Mouse (Mus musculus) liver, adult 2 months (tissue): ENCODE results near the gene Slc5a11. TPM values are rescaled to one million over a fixed set of nuclear protein-coding genes. Genes with fewer than 3 reads are reported as not detected.

Source experiments
- DNase-seq: peaks from one replicate; pipeline ENCODE4 v3.0.0-alpha.2; 2011; ENCODE audit warnings: low read depth, low spot score; ENCODE audit errors: extremely low read depth
- H3K27ac ChIP-seq: fragments of 200-500 bp; replicated peaks from 2 replicates; pipeline ENCODE4 v1.5.1; 2012; ENCODE audit warnings: low read depth, mild to moderate bottlenecking, control low read depth, inconsistent platforms, low read length; ENCODE audit not compliant: insufficient read depth
- H3K27me3 ChIP-seq: fragments of 200-500 bp; 2 replicates; pipeline ENCODE4 v1.6.1; 2012; ENCODE audit warnings: mild to moderate bottlenecking, moderate library complexity, low read length, inconsistent platforms; ENCODE audit not compliant: control insufficient read depth, insufficient read depth
- H3K36me3 ChIP-seq: fragments of 200-500 bp; 2 replicates; pipeline ENCODE4 v1.6.1; 2012; ENCODE audit warnings: low read length, inconsistent platforms; ENCODE audit not compliant: control insufficient read depth, insufficient read depth
- H3K4me1 ChIP-seq: fragments of 200-500 bp; 2 replicates; pipeline ENCODE4 v1.6.1; 2011; ENCODE audit warnings: low read length; ENCODE audit not compliant: control insufficient read depth, insufficient read depth
- H3K4me3 ChIP-seq: fragments of 200-500 bp; 2 replicates; pipeline ENCODE4 v1.5.1; 2011; ENCODE audit warnings: low read depth, mild to moderate bottlenecking, control low read depth, low read length, moderate library complexity; ENCODE audit not compliant: insufficient read depth
- H3K79me2 ChIP-seq: fragments of 200-500 bp; 2 replicates; pipeline ENCODE4 v1.6.1; 2012; ENCODE audit warnings: inconsistent platforms, mild to moderate bottlenecking, low read length, moderate library complexity; ENCODE audit not compliant: control insufficient read depth, insufficient read depth
- H3K9ac ChIP-seq: fragments of 200-500 bp; 2 replicates; pipeline ENCODE4 v1.6.1; 2012; ENCODE audit warnings: low read depth, mild to moderate bottlenecking, control low read depth, inconsistent platforms, low read length
- CTCF ChIP-seq: fragments of 200-500 bp; IDR thresholded peaks from 2 replicates; pipeline ENCODE4 v1.5.1; 2011; ENCODE audit warnings: low read depth, low read length, control low read depth
- POLR2A ChIP-seq: fragments of 200-500 bp; IDR thresholded peaks from 2 replicates; pipeline ENCODE4 v1.6.1; 2011; ENCODE audit warnings: low read length, control low read depth; ENCODE audit not compliant: insufficient read depth; ENCODE audit errors: extremely low read depth
- whole genome bisulfite sequencing: fragments of 180-500 bp; shearing (Covaris S2); methylation state at CpG from one replicate; pipeline ENCODE4 v1.1.7; 2018; 5-methylcytosine and 5-hydroxymethylcytosine counted together
- polyA plus RNA-seq: library from polyadenylated mRNA; depleted of rRNA; stranded (reverse); fragments of >200 nt; gene quantifications from 2 replicates; pipeline ENCODE4 v1.2.3, GENCODE M21; 2012
- total RNA-seq: library from RNA; depleted of rRNA; stranded (reverse); fragments of >200 nt; gene quantifications from 2 replicates; pipeline ENCODE4 v1.2.3, GENCODE M21; 2014

Gene Slc5a11
- total and polyA plus RNA-seq, 2 experiments: 0.07 to 2.3 TPM

DNA sequence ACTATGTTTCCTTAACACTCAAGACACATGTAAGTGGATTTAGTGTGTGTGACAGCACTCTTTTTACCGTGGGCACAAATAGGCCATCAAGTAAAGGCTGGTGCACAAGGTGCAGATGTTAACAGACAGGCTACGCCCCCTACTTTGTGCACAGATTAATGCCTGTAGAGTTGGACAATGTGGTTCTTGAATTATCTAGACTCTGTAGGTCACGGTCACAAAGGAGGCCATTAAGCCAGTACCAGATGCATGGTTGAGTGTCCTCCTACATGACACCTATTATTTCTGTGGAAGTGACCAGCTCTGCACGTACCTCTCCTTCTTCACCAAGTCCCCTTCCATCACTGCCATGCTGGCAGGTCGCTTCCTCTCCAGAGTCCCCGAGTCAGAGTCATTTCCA, 81.5 kb downstream of the Slc5a11 start:
- peaks cover 42% of the 10 kb centered on the region for H3K36me3 ChIP-seq
- WGBS: 96% methylated on average over 6 of the region's 6 CpGs
- H3K4me3 ChIP-seq: no peak overlapping the region
- no peaks in the 10 kb centered on the region for H3K79me2 ChIP-seq
- TF ChIP-seq CTCF: no peak
- no peaks in the 10 kb centered on the region for H3K4me1 ChIP-seq
- no peak overlapping the region for H3K27ac ChIP-seq
- H3K9ac ChIP-seq: no peak overlapping the region
- DNase-seq: no peak
- H3K27me3 ChIP-seq: no peaks in the 10 kb centered on the region

DNA sequence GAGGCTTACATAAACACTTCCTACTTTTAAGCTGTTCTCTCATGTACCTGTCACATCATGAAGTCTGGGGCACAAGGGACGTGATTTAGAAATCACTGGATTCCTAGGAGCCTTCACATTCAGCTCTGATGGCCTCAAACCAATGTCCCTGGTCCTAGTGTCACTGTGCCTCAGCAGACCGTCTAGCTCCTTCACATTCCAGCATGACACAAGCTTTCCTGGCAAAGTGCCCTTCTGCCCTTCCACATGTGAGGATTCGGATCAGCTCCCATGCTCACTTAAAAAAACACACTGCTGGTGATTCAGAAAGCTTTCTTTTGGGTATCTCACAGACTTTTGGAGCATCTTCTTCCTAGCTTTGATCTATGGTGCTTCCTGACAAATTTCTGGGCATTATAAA, 83.6 kb downstream of the Slc5a11 start:
- WGBS: 65% methylated on average over 3 of the region's 3 CpGs
- Histone ChIP-seq H3K9ac (no peak overlapping the region), H3K36me3 (peaks cover 38% of the 10 kb centered on the region), H3K4me1 (no peaks in the 10 kb centered on the region), H3K27me3 (no peaks in the 10 kb centered on the region), H3K27ac (no peak overlapping the region), H3K4me3 (no peak overlapping the region), H3K79me2 (peaks cover 2% of the 10 kb centered on the region; the same call in 1 of the 2 replicates)
- DNase-seq: peak; percentile 11
- TF ChIP-seq POLR2A (no peak), CTCF (no peak)

DNA sequence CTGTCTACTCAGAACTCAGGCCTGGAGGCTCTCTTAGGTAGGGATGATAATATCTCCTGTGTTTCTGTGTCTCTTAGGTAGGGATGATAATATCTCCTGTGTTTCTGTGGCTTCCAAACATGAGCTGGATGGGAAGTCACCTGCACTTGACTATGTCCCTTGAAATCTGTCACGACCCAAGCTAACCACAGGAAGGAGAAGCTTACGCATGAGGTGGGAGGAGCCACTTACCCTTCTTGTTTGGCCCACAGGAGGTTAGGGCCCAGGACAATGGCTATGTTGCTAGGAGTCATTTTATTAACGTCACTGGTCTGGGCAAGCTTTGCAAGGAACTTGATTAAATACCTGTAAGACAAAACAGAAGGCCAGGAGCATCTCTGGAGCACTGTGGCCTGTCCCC, 85.7 kb downstream of the Slc5a11 start:
- H3K79me2 ChIP-seq: peaks cover 2% of the 10 kb centered on the region; the same call in 1 of the 2 replicates
- no peak overlapping the region for H3K27ac ChIP-seq
- TF ChIP-seq CTCF (no peak), POLR2A (no peak)
- no peak overlapping the region for H3K9ac ChIP-seq
- no peaks in the 10 kb centered on the region for H3K27me3 ChIP-seq
- no peaks in the 10 kb centered on the region for H3K4me1 ChIP-seq
- DNase-seq: no peak
- peaks cover 44% of the 10 kb centered on the region for H3K36me3 ChIP-seq
- 86% methylated on average over 3 of the region's 3 CpGs for WGBS
- no peak overlapping the region for H3K4me3 ChIP-seq

DNA sequence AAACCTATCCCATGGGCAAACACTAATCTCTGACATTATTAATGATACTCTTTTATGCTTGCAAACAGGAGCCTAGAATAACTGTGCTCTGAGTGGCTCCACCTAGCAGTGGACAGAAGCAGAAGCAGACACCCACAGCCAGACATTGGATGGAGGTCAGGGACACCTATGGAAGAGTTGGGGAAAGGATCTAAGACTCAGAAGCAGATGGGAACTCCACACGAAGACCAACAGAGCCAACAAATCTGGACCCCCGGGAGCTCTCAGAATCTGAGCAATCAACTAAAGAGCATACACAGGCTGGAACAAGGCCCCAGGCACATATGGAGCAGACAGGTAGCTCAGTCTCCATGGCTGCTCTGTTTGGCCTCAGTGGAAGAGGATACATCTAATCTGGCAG, 90.8 kb downstream of the Slc5a11 start:
- Histone ChIP-seq H3K79me2 (peaks cover 2% of the 10 kb centered on the region; the same call in 1 of the 2 replicates), H3K27ac (no peak overlapping the region), H3K9ac (no peak overlapping the region), H3K4me3 (no peak overlapping the region), H3K4me1 (no peaks in the 10 kb centered on the region), H3K27me3 (no peaks in the 10 kb centered on the region), H3K36me3 (peaks cover 49% of the 10 kb centered on the region)
- TF ChIP-seq POLR2A (no peak), CTCF (no peak)
- no peak for DNase-seq
- 88% methylated on average over 2 of the region's 2 CpGs for WGBS

DNA sequence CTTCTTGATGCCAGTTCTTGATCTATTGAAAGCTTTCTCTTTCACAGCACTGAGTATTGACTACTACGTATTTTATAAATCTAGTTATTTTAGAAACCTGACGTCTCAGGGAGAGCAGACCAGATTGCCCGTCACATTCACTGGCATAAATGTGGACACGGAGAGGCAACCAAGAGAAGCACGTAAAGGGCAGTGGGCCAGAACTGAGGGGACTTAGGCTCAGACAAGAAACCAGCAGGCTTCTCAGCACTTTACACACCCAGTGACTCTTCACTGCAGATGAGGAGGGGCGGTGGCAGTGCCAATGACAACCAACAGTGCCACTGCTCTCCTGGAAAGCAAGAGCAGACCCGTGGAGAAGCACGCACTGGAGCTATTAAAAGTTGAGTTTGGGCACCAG, 92.7 kb downstream of the Slc5a11 start:
- Histone ChIP-seq H3K4me3 (no peak overlapping the region), H3K36me3 (peaks cover 52% of the 10 kb centered on the region), H3K9ac (no peak overlapping the region), H3K27me3 (no peaks in the 10 kb centered on the region), H3K79me2 (no peaks in the 10 kb centered on the region), H3K4me1 (no peaks in the 10 kb centered on the region), H3K27ac (no peak overlapping the region)
- no peak for DNase-seq
- 96% methylated on average over 8 of the region's 8 CpGs for WGBS
- TF ChIP-seq CTCF: no peak
- no peak for TF ChIP-seq POLR2A

DNA sequence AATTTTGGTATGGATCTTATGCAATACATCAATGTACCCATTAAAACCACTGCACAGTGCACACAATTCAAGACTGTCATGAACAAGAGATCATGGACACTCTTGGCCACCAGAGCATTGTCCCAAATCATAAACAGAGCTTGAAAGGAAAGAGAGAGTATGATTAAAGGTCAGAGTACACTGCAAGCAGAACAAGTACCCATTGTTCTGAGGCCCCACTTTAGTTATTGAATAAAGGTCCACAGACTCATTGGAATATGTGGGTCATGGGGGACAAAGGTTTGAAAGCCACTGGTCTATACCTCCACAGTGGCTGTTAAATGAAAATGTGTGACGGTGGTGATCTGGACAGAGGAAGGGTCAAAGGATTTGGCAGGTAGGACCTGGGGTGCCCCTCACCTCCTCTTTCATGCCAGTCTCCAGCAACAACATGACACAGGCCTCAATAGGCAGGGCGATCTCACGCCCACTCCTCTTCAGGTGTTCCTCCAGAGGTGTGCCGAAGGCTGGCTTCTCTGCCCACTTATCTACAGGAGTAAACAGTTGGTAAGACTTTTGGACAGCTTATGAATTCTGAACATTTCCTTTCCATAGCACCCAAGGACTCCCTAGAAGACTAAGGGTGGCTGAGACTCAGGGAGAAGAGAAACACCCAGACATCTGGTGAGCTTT, 93.4 kb downstream of the Slc5a11 start:
- WGBS: 93% methylated on average over 4 of the region's 4 CpGs
- TF ChIP-seq CTCF (no peak), POLR2A (no peak)

More for the DNA sequence above, 93.4 kb downstream of the Slc5a11 start:
- Histone ChIP-seq H3K27me3 (no peaks in the 10 kb centered on the region), H3K4me1 (no peaks in the 10 kb centered on the region), H3K27ac (no peak overlapping the region), H3K79me2 (no peaks in the 10 kb centered on the region), H3K4me3 (no peak overlapping the region), H3K36me3 (peaks cover 51% of the 10 kb centered on the region), H3K9ac (no peak overlapping the region)
- DNase-seq: no peak
